Mouse (Mus musculus): ENCODE measurements around the gene Kdm4a. TPM values are rescaled to one million over a fixed set of nuclear protein-coding genes. Genes with fewer than 3 reads are reported as not detected.

Kdm4a gene
- polyA plus RNA-seq, 1 experiment: 46.3 TPM

DNA sequence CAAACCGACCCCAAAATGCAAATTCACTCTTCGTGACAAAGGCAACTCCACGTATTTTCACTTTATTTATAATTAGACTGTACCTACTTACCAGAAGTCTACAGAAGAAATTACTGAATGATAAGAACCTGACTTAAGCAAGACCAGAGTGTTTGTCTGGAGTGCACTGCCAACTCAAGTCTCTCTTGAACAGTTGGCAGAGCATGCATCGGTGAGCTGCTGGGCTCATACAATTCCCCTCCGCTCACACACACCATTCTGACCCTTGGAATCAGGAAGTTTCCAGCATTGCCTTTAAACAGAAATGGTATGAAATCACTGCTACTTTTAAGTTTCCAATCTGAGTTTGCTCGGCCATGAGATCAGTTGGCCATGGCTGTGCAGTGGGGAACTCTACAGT, 81.3 kb downstream of the Kdm4a start:
- DNase-seq: no peak
- Histone ChIP-seq H3K27me3 (ENCODE audit: control insufficient read depth, insufficient read depth, low read length) (no peaks in the 10 kb centered on the region), H3K4me3 (replicated peaks; ENCODE audit: insufficient read depth, low read depth, low read length) (no peak overlapping the region), H3K4me1 (ENCODE audit: control insufficient read depth, insufficient read depth, low read length) (peaks cover 6% of the 10 kb centered on the region), H3K27ac (ENCODE audit: insufficient read depth, low read length) (no peak overlapping the region)
- WGBS: 66% methylated on average over 6 of the region's 6 CpGs
- no peak for TF ChIP-seq CTCF (IDR thresholded peaks at IDR 0.05; ENCODE audit: borderline replicate concordance, insufficient read depth, low read depth, low read length)
- no peak for TF ChIP-seq POLR2A (IDR thresholded peaks at IDR 0.05; ENCODE audit: borderline replicate concordance, insufficient read depth, low read length)

DNA sequence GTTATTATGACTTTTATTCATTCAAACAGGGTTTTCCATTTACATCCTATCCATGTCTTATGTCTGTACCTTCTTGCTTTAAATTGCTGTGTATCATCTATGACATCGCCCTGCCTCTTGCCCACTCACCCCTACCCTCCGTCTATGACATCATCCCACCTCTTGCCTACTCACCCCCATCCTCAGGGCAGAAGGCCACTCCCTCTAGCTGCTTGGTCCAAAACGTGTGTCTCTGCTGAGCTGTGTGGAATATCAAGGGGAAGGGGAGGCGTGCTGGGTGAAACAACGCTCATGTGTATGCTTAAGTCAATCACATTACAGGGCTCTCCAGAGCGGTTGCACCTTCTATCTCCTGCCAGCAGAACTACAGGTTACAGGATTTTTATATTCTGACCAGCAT, 83.8 kb downstream of the Kdm4a start:
- WGBS: 78% methylated on average over 6 of the region's 6 CpGs
- peaks cover 6% of the 10 kb centered on the region for H3K4me1 ChIP-seq (ENCODE audit: control insufficient read depth, insufficient read depth, low read length)
- H3K27ac ChIP-seq (ENCODE audit: insufficient read depth, low read length): no peak overlapping the region
- H3K4me3 ChIP-seq (replicated peaks; ENCODE audit: insufficient read depth, low read depth, low read length): no peak overlapping the region
- no peak for DNase-seq
- TF ChIP-seq CTCF (IDR thresholded peaks at IDR 0.05; ENCODE audit: borderline replicate concordance, insufficient read depth, low read depth, low read length): no peak
- no peak for TF ChIP-seq POLR2A (IDR thresholded peaks at IDR 0.05; ENCODE audit: borderline replicate concordance, insufficient read depth, low read length)
- no peaks in the 10 kb centered on the region for H3K27me3 ChIP-seq (ENCODE audit: control insufficient read depth, insufficient read depth, low read length)

DNA sequence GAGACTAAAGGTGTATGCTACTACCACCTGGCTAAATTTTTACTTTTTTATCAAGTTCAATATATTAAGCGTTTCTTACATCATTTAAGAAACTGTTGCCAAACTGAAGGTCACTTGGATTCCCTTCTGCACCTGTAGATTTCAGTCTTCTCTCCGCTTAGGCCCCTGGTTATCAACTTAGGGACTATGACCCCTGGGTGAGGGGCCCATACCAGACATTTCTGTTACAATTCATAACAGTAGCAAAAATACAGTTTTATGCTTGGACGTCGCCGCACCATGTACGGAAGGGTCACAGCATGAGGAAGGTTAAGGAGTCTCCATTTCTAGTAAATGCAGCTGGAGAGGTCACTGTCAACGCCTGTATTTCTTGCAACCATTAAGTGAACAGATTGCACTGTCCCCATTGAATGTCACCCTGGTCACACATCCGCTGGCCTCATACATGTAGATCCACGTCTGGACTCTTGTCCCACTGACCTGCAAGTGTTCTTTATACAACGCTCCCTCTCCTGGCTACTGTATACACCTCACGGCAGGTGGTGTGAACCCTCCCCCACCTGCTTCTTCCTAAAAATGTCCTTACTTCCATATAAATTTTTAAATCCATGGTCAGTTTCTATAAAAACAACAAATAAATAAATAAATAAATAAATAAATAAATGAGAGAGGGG, 86.9 kb downstream of the Kdm4a start:
- TF ChIP-seq POLR2A (IDR thresholded peaks at IDR 0.05; ENCODE audit: borderline replicate concordance, insufficient read depth, low read length) (no peak), CTCF (IDR thresholded peaks at IDR 0.05; ENCODE audit: borderline replicate concordance, insufficient read depth, low read depth, low read length) (no peak)
- H3K27ac ChIP-seq (ENCODE audit: insufficient read depth, low read length): no peak overlapping the region
- H3K27me3 ChIP-seq (ENCODE audit: control insufficient read depth, insufficient read depth, low read length): no peaks in the 10 kb centered on the region
- H3K4me1 ChIP-seq (ENCODE audit: control insufficient read depth, insufficient read depth, low read length): peaks cover 6% of the 10 kb centered on the region; the same call in 1 of the 2 replicates
- 94% methylated on average over 11 of the region's 11 CpGs for WGBS
- H3K4me3 ChIP-seq (replicated peaks; ENCODE audit: insufficient read depth, low read depth, low read length): no peak overlapping the region
- no peak for DNase-seq

DNA sequence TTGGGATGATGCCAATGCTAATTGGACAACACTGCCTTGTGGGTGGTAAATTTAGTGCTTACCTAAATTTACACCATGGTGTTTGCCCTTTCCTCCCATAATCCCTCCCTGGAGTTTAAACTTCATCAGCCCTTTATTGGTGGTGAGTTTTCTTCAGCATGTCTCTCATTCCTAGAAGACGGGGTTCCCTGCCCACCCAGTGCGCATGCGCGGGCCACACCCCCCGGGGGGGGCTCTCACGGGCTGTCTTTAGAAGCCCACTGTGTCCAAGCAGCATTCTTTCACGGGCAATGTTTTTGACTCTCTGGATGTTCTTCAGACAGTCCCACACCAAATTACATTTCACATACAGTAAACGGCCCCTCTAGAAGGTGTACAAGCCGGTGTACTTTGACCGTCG, 89.4 kb downstream of the Kdm4a start:
- H3K4me3 ChIP-seq (replicated peaks; ENCODE audit: insufficient read depth, low read depth, low read length): no peak overlapping the region
- DNase-seq: no peak
- no peaks in the 10 kb centered on the region for H3K27me3 ChIP-seq (ENCODE audit: control insufficient read depth, insufficient read depth, low read length)
- TF ChIP-seq CTCF (IDR thresholded peaks at IDR 0.05; ENCODE audit: borderline replicate concordance, insufficient read depth, low read depth, low read length): no peak
- TF ChIP-seq POLR2A (IDR thresholded peaks at IDR 0.05; ENCODE audit: borderline replicate concordance, insufficient read depth, low read length): no peak
- H3K27ac ChIP-seq (ENCODE audit: insufficient read depth, low read length): no peak overlapping the region
- WGBS: 86% methylated on average over 11 of the region's 11 CpGs
- peaks cover 6% of the 10 kb centered on the region; the same call in 1 of the 2 replicates for H3K4me1 ChIP-seq (ENCODE audit: control insufficient read depth, insufficient read depth, low read length)

DNA sequence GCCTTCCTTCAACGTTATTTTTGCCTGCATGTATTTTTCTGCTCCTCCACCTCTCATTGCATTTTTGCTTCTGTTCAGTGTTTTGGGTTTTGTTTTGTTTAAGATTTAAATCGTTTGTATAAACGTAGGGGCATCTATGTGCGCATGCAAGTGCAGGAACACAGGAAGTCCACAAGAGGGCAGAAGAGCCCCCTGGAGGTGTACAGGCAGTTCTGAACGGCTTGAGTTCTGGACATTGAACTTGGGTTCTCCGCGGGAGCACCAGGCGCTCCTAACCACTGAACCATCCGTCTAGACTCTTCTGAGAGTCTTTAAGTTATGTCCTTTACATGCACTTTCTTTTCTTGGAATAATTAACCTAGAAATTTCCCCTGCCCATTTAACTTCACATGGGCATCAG, 89.9 kb downstream of the Kdm4a start:
- H3K4me3 ChIP-seq (replicated peaks; ENCODE audit: insufficient read depth, low read depth, low read length): no peak overlapping the region
- peaks cover 6% of the 10 kb centered on the region; the same call in 1 of the 2 replicates for H3K4me1 ChIP-seq (ENCODE audit: control insufficient read depth, insufficient read depth, low read length)
- WGBS: 29% methylated on average over 9 of the region's 9 CpGs
- peak; percentile 82 for TF ChIP-seq CTCF (IDR thresholded peaks at IDR 0.05; ENCODE audit: borderline replicate concordance, insufficient read depth, low read depth, low read length)
- no peak for TF ChIP-seq POLR2A (IDR thresholded peaks at IDR 0.05; ENCODE audit: borderline replicate concordance, insufficient read depth, low read length)
- no peaks in the 10 kb centered on the region for H3K27me3 ChIP-seq (ENCODE audit: control insufficient read depth, insufficient read depth, low read length)
- peak; percentile 60 to 62 for DNase-seq
- H3K27ac ChIP-seq (ENCODE audit: insufficient read depth, low read length): no peak overlapping the region

DNA sequence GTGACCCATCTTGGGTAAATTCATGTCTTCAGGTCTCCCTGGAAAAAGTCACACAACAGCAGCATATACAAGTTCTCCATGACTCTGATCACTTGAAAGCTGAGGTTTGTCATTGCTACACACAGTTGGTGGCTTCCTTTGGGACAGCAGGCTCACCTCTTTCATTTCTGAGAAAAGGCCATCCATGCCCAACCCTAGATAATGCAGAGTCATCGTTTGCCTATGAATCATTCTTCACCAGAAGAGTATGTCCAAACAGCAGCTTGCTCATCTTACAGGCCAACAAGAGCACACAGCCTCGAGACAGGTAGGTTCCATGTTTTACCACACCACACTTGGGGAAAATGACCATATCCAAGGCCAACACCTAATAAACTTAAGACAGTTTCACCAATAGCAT, 91.1 kb downstream of the Kdm4a start:
- DNase-seq: no peak
- WGBS: 53% methylated on average over 2 of the region's 2 CpGs
- no peak for TF ChIP-seq POLR2A (IDR thresholded peaks at IDR 0.05; ENCODE audit: borderline replicate concordance, insufficient read depth, low read length)
- TF ChIP-seq CTCF (IDR thresholded peaks at IDR 0.05; ENCODE audit: borderline replicate concordance, insufficient read depth, low read depth, low read length): no peak
- peaks cover 11% of the 10 kb centered on the region; the same call in 1 of the 2 replicates for H3K4me1 ChIP-seq (ENCODE audit: control insufficient read depth, insufficient read depth, low read length)
- H3K27me3 ChIP-seq (ENCODE audit: control insufficient read depth, insufficient read depth, low read length): no peaks in the 10 kb centered on the region
- H3K4me3 ChIP-seq (replicated peaks; ENCODE audit: insufficient read depth, low read depth, low read length): no peak overlapping the region
- no peak overlapping the region for H3K27ac ChIP-seq (ENCODE audit: insufficient read depth, low read length)

Other genes with a start within 250 kb of the Kdm4a start
- 68.3 and 71.2 TPM in 2 replicates for gene St3gal3, start 45.1 kb downstream of the Kdm4a start, polyA plus RNA-seq (2012; rRNA removed)
- 24.5 and 26.9 TPM in 2 replicates for gene Ptprf, start 111.4 kb upstream of the Kdm4a start, polyA plus RNA-seq (2012; rRNA removed)
- 38.0 and 38.6 TPM in 2 replicates for gene Szt2, start 229.2 kb upstream of the Kdm4a start, polyA plus RNA-seq (2012; rRNA removed)
- 61.0 and 65.8 TPM in 2 replicates for gene Med8, start 229.3 kb upstream of the Kdm4a start, polyA plus RNA-seq (2012; rRNA removed)
- gene Elovl1, start 248.1 kb upstream of the Kdm4a start, polyA plus RNA-seq (2012; rRNA removed): 79.1 and 85.4 TPM in 2 replicates

Data from cerebellum, adult 2 months (tissue).